Mouse (Mus musculus) brain, adult 2 months (tissue): ENCODE data around the gene Mau2.
"Not testable (repeated sequence)": the region's sequence is repeated elsewhere in the genome, so short reads cannot be mapped to it uniquely, and the experiment has no call there.

ENCODE experiments used
- DNase-seq: peaks from one replicate; pipeline ENCODE4 v3.0.0; 2011; ENCODE audit warnings: low read depth, low spot score

The Mau2 gene

DNA sequence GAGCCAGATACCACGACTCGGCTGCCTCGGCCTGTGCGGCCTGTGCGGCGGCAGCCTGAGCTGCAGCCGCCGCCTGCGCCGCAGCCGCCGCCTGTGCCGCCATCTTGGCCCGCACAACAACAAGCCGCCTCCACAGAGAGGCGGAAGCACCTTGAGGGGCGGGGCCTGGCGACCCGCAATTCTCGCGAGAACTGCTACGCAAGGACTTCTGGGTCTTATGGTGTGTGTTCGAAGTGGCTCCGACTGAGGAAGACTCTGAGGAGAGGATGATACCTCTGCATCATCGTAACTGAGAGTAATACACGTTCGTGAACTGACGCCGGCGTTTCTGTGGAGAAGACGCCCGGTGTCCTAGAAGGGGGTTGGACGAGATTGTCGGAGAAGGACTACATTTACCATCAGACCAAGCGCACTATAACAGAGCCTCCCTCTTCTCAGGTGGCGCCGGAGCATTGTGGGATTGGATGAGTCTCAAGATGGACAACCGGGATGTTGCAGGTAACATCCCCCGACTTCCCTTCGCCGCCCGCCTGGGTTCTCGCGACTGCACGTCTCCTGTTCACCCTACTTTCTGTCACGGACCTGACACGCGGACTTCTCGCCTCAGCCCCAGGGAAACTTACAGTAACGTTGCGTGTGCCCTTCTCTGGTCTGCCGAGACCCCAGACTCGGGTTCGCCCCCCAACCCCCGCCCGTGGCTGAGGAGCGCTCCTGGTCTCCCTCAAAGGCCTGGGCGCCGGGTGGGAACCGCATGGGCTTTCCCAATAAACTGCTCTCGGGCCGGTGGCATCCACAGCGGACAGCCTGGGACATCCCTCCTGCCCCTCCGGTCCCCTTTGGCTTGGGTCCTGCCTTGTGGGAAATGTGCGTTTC is at the start of gene Mau2, which contains the start of gene Sugp1:
Gene Mau2, minus strand, starts transcription at position 152 of the 873 bp plus-strand sequence.
Gene Sugp1, plus strand, starts transcription at position 231 of the 873 bp plus-strand sequence.
- peak; percentile 98 for DNase-seq

DNA sequence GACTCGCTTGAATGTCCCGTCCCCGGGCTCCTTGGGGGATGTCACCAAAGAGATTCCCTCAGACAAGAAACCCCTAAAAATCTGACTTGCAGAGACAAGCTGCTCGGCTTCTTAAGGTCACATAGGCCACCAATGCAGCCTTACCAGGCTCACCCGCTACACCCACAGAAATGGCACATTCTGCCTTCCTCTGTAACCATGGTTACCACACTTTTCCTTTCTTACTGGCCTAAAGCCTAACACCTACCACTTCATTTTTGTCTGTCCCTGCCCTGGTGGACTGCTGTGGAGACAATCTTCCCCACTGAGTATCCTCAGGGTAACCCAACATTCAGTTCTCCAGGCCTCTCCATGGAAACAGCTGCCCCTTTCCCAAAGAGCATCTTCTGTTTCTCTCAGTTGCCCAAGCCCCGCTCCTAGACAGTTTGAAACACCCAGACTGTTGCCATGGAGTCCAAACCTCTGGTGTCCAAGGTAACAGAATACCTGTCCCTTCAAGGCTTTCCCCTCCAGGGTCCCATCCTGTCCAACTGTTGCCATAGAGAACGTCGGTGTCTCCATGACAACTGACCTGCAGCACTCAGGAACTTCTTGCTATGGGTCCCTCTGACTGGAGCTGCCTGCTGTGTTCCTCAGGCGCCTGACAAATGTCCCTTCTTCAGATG is 46.9 kb upstream of the Mau2 start:
- DNase-seq = peak; percentile 72

DNA sequence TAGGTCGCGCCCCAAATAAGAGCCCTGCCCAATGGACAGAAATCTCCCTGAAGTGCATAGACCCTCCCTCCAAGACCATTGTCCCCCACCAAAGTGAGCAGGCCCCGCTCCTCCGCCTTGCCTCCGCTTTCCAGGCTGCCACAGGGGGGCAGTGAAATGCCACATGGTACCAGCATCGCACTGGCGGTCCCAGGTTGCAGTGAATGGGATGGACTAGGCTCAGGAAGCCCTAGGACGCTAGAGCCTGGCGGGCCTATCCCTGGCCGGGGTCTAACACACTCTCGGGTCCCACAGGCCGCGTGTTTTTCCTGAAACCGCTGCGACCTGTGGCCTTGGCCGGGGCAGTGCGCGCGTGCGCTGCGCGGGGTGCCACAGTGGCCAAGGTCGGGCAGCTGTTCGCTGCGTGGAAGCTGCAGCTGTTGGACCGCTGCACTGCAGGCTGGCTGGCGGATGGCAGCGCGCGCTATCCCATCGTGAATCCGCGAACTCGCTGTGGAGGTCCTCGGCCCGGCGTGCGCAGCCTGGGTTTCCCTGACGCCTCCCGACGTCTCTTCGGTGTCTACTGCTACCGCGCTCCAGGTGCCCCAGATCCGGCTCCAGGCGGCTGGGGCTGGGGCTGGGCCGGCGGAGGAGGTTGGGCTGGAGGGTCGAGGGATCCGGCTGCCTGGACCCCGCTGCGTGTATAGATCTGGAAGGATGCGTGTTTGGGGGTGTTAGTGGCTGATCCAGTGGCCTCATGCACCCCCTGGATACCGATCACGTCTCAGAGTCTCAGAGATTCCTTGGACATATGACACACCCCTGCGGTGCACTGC is 45.5 kb upstream of the Mau2 start:
- DNase-seq = peak; percentile 78

DNA sequence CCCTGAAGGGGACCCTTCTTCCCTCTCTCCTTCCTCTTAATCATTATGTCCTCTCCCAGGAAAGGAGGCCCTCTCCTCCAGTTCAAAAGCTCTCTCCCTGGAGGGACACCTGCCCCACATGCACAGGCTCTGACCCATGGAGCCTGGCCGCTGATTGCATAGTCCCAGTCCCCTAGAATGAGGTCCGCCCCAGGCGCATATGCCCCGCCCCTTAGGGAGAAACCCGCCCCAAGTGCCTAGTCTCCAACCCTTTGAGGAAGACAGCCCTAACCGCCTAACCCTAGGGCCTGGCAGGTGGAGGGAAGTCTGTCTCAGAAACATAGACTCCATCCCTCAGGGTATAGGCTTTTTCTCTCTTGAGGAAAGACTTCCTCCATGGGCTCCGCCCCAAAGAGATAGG is 44.7 kb upstream of the Mau2 start:
- DNase-seq = no peak

DNA sequence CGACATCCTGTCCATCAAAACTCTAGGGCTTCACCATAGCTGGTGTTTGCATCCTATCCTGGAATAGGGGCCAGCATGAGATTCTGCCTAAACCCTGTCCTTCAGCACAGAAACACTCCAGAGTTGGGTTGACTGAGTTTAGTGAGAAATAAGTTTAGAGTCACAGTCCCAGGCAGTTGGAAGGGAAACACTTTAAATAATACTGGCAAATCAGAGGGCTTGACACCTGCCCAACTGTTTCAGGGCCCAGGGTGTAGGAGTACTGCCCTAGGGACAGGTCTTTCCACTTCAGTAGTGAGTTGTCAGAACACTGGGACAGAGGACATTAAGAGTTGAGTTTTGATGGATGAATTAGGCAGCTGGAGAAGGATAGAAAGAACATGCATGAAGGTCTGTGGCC is 43.6 kb upstream of the Mau2 start:
- DNase-seq = no peak

DNA sequence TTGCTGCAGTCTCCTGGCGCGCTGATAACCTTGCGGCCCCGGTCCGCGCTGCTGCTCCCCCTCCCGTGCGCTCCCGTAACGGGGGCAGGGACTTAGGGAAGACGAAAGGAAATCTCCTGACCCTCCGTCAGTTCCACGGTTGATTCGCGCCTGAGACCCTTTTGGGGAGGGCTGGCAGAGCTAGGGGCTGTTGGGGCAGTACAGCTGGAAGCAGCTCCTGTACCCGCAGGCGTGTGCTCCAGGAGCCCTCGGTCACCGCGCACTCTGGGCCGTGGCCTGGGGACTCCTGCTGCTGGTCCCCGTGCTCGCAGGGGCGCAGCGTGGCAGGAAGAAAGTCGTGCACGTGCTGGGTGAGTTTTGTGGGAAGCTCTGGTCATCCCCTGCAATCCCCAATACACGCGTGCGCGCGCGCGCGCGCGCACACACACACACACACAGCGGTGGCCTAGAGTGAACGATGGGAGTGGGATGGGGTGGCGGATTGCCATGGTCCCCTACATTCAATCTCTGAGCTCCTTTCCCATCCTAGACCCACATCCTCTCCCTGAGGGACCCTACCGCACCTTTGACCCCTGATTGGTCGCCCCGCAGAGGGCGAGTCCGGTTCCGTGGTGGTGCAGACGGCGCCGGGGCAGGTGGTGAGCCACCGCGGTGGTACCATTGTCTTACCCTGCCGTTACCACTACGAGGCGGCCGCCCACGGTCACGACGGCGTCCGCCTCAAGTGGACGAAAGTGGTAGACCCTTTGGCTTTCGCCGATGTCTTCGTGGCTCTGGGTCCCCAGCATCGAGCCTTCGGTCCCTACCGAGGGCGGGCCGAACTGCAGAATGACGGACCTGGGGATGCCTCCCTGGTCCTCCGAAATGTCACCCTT is 41.9 kb upstream of the Mau2 start:
- DNase-seq = peak; percentile 39

DNA sequence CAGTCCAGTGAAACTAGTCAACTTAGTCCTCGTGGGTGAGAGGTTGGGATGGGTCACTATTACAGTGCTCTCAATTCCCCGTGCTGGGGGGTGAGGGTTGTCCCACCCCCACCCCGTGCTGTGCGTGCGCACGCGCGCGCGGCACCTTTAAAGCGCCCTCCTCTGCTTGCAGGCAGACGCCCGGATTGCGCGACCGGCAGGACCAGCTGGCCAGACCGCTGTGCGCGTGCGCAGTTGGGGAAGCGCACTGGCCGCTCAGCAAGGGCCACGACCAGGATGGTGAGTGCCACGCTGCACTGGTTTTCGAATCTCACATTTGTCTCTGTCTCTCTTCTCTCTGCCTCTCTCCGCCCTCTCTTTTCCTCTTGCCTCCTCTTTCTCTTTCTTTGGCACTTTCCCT is 40.8 kb upstream of the Mau2 start, which contains the start of gene Hapln4:
Gene Hapln4, plus strand, starts transcription at position 173 of the 400 bp plus-strand sequence.
- DNase-seq = peak; percentile 96

DNA sequence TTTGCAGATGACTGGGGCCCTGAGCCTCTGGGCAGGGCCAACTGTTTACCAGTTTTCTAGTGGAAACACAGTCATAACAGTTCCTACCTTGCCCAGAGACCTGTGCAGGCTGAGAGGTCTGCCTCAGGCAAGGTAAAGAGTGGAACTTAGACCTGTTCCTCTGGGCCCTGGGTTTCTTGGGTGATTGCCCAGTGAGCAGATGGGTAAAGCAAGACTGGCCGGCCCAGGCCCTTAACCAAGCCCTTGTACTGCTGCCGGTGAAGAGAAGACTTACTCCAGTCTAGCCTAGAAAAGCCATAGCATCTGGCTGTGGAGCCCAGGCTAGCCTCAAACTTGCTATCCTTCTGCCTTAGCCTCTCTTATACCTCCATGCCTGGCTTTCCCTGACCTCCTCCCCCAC is 39.4 kb upstream of the Mau2 start:
- DNase-seq = no peak

DNA sequence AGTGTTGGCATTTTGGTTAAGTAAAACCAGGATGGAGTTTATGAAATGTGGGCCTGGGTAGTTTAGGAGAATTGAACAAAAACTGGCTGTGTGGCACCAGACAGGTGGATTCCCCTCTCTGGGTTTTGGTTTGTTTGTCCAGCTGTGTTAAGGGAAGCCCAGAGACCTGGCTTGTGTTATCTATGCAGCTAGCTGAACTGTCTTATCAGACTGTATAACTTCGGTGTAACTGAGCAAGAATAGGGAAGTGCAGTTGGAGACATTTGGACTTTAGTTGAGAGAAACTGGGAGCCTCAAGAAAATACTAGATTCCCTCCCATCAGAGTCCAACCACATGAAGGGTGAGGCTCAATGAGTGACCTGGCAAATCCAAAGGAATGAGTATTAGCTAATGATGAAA is 31.1 kb upstream of the Mau2 start:
- DNase-seq = no peak

DNA sequence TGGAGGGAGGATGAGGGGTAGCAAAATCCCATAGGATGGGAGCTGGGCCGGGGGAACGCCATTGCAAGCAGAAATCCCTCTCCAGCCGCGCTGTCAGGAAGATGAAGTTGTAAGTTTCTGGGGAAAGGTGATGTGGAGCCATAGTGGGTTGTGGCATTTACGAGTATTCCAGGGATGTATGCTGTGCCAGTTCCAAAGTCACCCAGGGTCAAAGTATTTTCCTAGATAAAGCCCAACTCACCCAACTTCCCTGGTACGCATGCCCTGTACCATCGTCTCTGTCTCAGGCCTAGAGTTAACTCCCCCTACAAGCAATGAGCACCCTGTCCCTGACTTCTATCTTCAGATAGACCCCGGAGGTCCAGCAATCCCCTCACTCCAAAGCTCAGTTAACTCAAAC is 30.6 kb upstream of the Mau2 start:
- DNase-seq = no peak

DNA sequence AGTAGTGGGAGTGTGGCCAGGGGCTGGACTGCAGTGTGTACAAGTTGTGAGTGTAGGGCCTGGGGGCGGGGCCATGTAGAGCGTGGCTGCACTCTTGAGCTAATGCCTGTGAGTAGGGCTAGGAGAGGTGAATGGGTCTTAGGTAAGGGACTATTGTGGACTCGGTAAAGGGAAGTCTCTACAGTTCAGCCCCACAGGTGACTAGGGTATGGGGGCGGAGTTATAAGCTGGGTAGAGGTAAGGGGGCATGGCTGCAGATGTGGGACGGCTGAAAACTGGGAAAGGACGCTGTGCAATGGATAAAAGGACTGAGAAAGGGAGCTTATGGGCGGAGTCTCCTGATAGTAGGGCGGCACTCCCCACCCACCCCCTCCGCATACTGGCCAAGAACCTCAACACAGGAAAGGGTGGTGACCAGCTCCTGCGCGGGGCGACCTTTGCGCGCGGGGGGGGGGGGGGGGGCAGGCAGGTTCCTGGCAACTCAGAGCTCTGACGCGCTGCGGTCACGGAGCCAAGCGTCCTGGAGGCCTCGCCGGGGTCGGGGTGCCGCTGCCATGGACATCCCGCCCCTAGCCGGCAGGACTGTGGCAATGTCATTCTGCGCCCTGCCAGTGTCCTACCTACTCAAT is 30.0 kb upstream of the Mau2 start, which contains the start of gene Tm6sf2:
Gene Tm6sf2, plus strand, starts transcription at position 484 of the 629 bp plus-strand sequence.
- no peak for DNase-seq

DNA sequence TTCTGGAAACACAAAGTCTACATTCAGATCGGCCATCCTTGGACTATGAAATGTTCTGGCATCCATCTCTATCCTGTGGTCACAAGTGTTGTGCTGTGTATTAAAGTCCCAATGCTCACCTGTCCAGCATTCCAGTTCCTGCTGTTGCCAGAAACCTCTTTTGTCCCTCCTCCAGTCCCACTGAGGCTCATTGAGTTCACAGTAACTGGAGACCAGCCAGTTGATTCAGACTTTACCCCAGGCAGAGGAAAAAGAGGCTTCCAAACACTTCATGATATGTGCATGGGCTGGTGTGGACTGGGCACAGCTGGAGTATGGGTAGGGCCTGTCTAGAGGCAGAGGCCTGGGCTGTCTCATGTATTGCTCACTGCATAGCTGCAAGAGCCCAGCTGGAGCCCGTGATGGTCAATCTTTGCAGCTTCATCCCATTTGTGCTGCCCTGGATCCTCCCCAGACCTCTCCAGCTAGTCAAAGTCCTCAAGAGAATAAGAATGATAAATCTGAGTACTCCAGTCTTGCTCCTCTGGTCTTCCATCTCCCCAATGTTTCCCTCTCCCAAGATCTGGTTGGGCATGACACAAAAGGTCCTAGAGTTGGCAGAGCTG is 29.4 kb upstream of the Mau2 start:
- no peak for DNase-seq

DNA sequence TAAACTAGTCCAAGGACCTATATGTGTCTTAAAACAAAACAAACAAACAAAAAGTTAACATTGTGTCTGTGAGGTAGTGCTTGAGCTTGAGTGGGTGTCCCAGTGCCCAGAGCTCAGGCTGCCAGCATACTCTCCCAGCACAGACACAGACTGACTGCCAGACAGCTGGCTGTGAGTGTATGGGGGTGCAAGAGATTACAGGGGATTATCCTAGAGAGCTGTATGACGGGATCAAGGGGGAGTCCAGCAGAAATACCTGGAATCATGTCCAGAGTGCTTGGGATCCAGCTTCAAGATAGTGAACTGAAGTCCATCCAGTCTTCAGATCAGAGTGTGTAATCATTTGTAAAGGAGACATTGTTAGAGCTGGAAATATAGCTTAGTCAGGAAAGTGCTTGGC is 15.2 kb upstream of the Mau2 start:
- DNase-seq = no peak

DNA sequence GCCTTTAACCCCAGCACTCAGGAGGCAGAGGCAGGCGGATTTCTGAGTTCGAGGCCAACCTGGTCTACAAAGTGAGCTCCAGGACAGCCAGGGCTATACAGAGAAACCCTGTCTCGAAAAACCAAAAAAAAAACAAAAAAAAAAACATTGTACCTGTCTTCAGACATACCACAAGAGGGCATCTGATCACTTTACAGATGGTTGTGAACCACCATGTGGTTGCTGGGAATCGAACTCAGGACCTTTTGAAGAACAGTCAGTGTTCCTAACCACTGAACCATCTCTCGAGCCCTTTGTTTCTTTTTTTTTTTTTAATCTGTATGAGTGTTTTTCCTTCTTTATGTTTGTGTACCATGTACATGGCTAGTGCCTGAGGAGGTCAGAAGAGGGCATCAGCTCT is 7.9 kb upstream of the Mau2 start:
- not testable (repeated sequence) for DNase-seq

DNA sequence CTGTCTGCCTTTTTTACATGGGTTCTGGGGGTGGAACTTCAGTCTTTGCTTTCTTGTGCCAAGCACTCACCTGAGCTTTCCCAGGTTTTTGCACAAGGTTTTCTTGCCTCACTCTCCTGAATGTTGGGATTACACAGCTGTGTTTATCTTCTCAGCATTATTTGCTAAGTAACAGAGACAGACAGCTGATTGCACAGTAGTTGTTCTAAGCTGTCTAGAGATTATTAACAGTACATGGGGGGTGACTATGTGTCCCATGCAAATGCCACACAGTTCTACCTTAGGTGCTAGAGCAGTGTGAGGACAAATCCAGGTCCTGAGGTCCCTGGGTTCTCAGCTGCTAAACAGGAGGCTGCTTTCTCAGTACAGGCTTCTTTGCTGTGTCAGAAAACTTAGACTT is 7.1 kb upstream of the Mau2 start:
- DNase-seq = no peak

DNA sequence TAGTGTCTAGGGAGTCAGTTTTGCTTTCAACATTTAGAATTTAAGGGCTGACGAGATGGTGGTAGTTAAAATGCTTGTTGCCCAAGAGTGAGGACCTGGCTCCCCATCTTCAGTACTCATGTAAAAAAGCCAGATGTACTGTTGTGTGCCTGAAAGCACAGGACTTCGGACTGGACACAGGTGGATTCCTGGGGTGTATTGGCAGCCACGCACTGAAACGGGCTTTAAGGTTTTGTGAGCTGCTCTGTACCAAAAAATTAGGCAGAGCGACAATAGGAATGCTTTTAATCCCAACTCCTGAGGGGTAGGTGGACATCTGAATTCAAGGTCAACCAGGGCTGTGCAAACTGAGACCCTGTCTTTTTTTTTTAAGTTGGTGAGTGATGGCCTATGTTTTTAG is 1.5 kb upstream of the Mau2 start:
- DNase-seq = no peak

DNA sequence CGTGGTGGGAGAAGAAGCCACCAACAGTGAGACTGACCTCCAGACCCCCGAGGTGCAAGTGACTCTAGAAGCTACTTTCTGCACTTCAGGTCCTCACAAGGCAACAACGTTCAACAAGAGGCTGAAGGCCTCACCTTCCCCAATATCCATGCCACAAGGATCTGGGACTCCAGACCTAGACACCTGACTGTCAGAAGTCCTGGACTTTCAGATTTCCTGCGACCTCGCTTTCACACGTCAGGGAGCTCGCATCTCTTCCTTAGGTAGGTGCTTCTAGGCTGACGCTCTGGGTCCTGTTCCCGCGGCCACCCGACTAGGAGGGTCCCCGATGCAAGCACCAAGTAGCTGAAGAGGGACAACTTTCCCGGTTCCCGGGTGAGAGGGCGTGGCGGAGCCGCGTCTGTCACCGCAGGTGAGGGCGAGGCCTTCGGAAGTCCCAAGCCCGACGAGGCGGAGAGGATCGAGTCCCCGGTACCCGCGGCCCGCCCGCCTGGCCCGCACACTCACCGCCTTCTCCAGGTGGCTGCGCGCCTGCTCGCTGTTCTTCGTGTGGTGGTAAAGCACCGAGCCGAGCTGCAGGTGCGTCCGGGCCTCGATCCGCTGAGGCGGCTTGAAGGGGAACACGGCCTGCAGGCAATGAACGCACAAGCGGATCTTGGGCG is 518 bp downstream of the Mau2 start:
- no peak for DNase-seq

DNA sequence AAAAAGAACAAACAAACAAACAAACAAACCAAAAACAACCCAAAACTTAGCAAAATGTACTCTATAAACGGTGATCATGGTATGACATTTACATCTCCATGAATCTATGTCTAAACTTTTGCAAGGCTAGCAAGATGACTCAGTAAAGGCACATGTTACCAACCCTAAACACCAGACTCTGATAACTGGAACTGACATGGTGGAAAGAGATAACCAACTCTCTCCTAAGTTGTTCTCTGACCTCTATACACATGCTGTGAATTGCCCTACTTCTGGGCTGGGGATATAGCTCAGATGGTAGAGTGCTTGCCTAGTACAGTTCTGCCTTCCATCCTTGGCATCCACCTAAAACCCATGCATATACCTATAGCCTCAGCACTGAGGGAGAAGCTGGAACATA is 4.5 kb downstream of the Mau2 start:
- no peak for DNase-seq

DNA sequence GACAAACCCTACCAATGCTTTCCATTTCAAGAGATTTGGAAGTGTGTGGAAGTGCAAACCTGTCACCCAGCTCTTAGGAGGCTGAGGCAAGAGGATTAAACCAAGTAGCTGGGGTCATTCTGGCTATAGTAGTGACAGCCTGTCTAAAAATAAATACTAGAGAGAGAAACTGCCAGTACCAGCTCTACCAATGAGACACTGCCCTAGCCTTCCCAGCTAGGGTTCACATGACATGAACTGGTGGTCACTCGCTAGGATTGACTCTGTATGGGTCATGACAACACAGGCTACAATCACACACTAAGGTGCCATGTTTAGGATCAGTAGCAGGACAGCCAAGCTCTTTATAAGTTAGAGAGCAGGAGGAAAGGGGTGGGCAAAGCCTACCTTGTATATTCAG is 12.3 kb downstream of the Mau2 start:
- DNase-seq = no peak

DNA sequence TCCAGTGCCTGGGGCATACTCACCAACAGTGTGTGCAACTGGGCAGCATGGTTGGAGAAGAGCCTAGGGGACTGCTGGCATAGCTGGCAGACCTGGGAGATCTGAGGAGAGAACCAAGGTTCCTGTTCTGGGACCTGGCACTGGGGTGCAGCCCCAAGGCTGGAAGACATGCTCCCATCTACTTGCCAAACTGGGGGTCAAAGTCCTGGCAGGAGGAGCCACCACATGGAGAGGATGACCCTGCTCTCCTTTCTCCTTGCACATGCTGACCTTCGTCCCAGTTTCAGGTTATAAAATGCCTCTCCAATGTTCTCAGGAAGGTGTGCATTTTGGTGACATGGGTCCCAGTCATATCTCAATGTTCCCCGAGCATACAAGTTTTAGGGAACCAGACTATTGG is 16.4 kb downstream of the Mau2 start:
- no peak for DNase-seq
